Mouse (Mus musculus): Measurements from ENCODE around the gene Dppa5a. TPM values are rescaled to one million over a fixed set of nuclear protein-coding genes. Genes with fewer than 3 reads are reported as not detected.
"Not testable (repeated sequence)": the region's sequence is repeated elsewhere in the genome, so short reads cannot be mapped to it uniquely, and the experiment has no call there.

Gene Dppa5a
- not detected in 2 replicates for polyA plus RNA-seq (2014; fragmentation: Nextera tagmentation; extraction: Ambion mirVana)

DNA sequence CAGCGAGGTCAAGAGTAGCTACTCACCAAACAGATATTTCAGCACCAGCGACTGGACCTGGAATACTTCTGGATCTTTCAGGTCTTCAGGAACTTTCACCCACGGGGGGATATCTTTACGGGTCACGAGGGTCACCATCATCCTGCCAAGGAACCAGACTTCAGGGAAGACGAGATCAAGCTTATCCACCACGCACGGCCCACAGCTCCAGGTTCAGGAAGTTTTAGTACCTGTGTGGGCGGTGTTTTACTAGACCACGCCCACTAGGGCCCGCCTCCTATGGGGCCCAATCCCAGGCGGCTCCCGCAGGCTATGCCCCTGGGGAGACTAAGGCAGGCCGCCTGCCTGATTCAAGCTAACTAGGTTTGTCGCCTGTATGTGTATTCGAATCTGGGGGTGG lies at the start of gene Dppa5a:
TSS of gene Dppa5a (minus strand) at position 219 of the 400 bp plus-strand sequence.
- ATAC-seq (ENCODE audit: low FRiP score, low TSS enrichment); H3K36me3 ChIP-seq (ENCODE audit: control insufficient read depth, insufficient read depth, low read length); H3K4me3 ChIP-seq (ENCODE audit: low read length); H3K4me2 ChIP-seq (replicated peaks; ENCODE audit: low read depth, low read length); H3K9ac ChIP-seq (ENCODE audit: low read depth, low read length); H3K9me3 ChIP-seq (ENCODE audit: control insufficient read depth, low read length); H3K4me1 ChIP-seq (ENCODE audit: control insufficient read depth, insufficient read depth, low read length); H3K27me3 ChIP-seq (ENCODE audit: control insufficient read depth, insufficient read depth, low read length); H3K27ac ChIP-seq (ENCODE audit: low read depth, low read length): not testable (repeated sequence)
- WGBS: 90% methylated on average over 16 of the region's 16 CpGs

DNA sequence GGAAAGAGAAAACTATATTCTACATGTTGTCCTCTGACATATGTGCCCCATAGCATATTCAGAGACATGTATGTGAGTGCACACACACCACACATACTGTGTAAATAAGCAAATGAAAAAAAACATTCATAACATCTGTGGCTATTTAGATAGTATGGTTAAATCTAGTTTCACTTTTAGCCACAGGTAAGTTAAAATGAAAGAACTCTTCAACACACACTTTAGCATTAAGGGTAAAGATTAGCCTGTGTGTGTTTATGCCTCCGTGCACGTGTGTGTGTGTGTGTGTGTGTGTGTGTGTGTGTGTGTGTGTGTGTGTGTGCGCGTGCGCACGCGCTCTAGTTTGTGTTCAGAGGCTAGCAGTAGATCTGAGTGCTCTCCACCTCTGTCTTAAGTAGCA lies 33.6 kb upstream of the Dppa5a start:
- Histone ChIP-seq H3K27me3 (ENCODE audit: control insufficient read depth, insufficient read depth, low read length) (peaks cover 11% of the 10 kb centered on the region), H3K9ac (ENCODE audit: low read depth, low read length) (no peak overlapping the region), H3K4me3 (ENCODE audit: low read length) (no peak overlapping the region), H3K27ac (ENCODE audit: low read depth, low read length) (no peak overlapping the region), H3K36me3 (ENCODE audit: control insufficient read depth, insufficient read depth, low read length) (no peaks in the 10 kb centered on the region), H3K9me3 (ENCODE audit: control insufficient read depth, low read length) (no peaks in the 10 kb centered on the region), H3K4me1 (ENCODE audit: control insufficient read depth, insufficient read depth, low read length) (no peaks in the 10 kb centered on the region), H3K4me2 (replicated peaks; ENCODE audit: low read depth, low read length) (no peak overlapping the region)
- no peak for ATAC-seq (ENCODE audit: low FRiP score, low TSS enrichment)
- 91% methylated on average over 7 of the region's 7 CpGs for WGBS

DNA sequence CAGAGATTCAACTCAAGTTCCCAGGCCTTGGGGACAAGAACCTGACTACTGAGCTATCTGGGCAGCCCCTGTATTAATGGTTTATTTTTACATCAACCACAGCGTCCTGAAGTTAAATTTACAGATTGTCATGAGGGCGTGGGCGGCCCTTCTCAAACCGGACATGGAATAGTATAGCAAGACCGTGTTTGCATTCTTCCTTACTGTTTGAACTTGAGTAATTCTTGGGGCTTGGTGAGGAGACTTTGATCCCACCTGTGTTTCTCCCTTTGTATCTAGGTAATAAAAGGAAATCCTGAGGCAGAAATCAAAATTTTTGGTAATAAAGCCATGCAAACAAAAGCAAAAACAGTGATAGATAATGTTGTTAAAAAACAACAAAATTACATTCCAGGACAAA lies 32.6 kb upstream of the Dppa5a start:
- ATAC-seq (ENCODE audit: low FRiP score, low TSS enrichment): no peak
- Histone ChIP-seq H3K4me2 (replicated peaks; ENCODE audit: low read depth, low read length) (no peak overlapping the region), H3K9ac (ENCODE audit: low read depth, low read length) (no peak overlapping the region), H3K4me1 (ENCODE audit: control insufficient read depth, insufficient read depth, low read length) (no peaks in the 10 kb centered on the region), H3K36me3 (ENCODE audit: control insufficient read depth, insufficient read depth, low read length) (no peaks in the 10 kb centered on the region), H3K9me3 (ENCODE audit: control insufficient read depth, low read length) (no peaks in the 10 kb centered on the region), H3K27ac (ENCODE audit: low read depth, low read length) (no peak overlapping the region), H3K4me3 (ENCODE audit: low read length) (no peak overlapping the region), H3K27me3 (ENCODE audit: control insufficient read depth, insufficient read depth, low read length) (peaks cover 21% of the 10 kb centered on the region)
- 73% methylated on average over 5 of the region's 5 CpGs for WGBS

DNA sequence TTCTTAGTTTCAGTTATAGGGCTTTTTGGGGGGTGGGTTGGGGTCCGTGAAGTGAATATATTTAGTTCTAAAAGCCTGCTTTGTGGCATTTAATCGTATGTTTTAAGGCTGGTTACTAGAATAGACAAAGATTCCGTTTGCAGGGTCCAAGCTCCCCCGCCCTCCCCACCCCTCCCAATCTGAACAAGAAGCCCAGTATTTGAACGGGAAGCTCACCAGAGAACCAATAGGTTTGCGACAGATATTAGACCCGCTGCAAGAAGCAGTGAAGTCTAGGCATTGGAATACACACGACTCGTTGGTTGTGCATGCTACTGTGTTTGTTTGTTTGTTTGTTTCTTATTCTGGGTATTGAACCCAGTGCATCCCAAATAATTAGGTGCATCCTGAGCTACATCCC lies 28.5 kb upstream of the Dppa5a start:
- Histone ChIP-seq H3K9ac (ENCODE audit: low read depth, low read length) (no peak overlapping the region), H3K27me3 (ENCODE audit: control insufficient read depth, insufficient read depth, low read length) (peaks cover 43% of the 10 kb centered on the region), H3K9me3 (ENCODE audit: control insufficient read depth, low read length) (no peaks in the 10 kb centered on the region), H3K4me1 (ENCODE audit: control insufficient read depth, insufficient read depth, low read length) (no peaks in the 10 kb centered on the region), H3K4me2 (replicated peaks; ENCODE audit: low read depth, low read length) (peak overlapping the region; percentile 60; the same call in 1 of the 2 replicates), H3K4me3 (ENCODE audit: low read length) (peak overlapping the region; percentile 43), H3K27ac (ENCODE audit: low read depth, low read length) (no peak overlapping the region), H3K36me3 (ENCODE audit: control insufficient read depth, insufficient read depth, low read length) (no peaks in the 10 kb centered on the region)
- no peak for ATAC-seq (ENCODE audit: low FRiP score, low TSS enrichment)
- 53% methylated on average over 9 of the region's 9 CpGs for WGBS

DNA sequence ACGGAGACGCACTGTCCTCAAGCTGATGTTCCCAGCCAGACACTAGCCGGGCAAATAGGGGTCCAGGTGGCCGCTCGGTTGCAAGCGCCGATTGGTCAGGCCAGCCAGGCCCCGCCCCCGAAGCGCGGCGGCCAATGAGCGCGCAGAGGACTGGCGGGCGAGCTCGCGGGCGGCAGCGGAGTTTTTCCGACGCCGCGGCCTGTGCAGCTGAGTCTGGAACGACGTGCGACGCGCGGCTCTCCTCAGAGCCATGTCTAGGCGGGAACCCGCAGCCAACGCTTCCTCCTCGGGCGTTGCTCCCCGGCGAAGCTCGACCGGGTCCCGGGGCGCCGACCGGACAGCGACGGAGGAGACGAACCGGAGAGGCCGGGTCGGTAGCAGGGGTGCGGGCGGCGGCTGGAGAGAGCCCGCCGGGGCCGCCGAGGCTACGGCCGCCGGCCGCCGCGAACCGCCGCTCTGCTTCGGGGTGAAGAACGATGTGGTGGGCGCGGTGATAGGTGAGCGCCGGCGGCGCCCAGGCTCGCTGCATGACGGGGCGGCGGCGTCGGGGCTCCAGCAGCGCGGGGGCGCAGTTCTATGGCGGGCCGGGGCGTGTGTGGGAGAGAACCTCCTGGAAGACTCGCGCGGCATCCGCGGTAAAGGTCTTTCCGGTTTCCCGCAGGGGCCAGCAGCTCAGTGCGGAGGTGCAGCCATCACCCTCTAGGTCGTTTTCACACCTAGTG lies 27.8 kb upstream of the Dppa5a start, which contains the start of gene Ddx43:
TSS of gene Ddx43 (plus strand) at position 148 of the 722 bp plus-strand sequence.
- peak within 1 kb of the TSS; percentile 60 for H3K4me2 ChIP-seq (replicated peaks; ENCODE audit: low read depth, low read length)
- peak within 1 kb of the TSS; percentile 28 for H3K9ac ChIP-seq (ENCODE audit: low read depth, low read length)
- no peaks in the 10 kb centered on the region for H3K4me1 ChIP-seq (ENCODE audit: control insufficient read depth, insufficient read depth, low read length)
- H3K27ac ChIP-seq (ENCODE audit: low read depth, low read length): no peak within 1 kb of the TSS
- H3K4me3 ChIP-seq (ENCODE audit: low read length): peak within 1 kb of the TSS; percentile 43
- WGBS: 4% methylated on average over 79 of the region's 93 CpGs
- ATAC-seq (ENCODE audit: low FRiP score, low TSS enrichment): peak; percentile 98
- H3K36me3 ChIP-seq (ENCODE audit: control insufficient read depth, insufficient read depth, low read length): no peaks in the 10 kb centered on the region
- H3K9me3 ChIP-seq (ENCODE audit: control insufficient read depth, low read length): no peaks in the 10 kb centered on the region
- peaks cover 43% of the 10 kb centered on the region for H3K27me3 ChIP-seq (ENCODE audit: control insufficient read depth, insufficient read depth, low read length)

DNA sequence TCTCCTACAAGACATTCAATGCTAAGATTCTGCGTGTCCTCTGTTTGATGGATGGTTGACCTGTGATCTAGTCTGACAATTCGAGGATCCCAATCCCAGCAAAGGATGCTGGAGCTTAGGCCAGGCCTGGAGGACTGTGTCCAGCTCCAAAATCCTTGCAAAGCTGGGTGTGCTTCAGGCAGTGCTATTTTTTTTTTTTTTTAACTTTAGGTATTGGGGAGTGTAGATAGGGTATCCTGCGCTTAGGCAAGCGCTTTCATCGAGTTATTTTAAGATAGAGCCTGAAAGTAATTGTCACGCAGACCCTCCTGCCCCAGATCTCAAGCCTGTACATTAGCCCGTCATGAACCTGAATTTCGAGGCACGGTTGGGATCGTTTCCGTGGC lies 27.3 kb upstream of the Dppa5a start:
- H3K27me3 ChIP-seq (ENCODE audit: control insufficient read depth, insufficient read depth, low read length): peaks cover 43% of the 10 kb centered on the region
- H3K4me3 ChIP-seq (ENCODE audit: low read length): peak overlapping the region; percentile 43
- no peak overlapping the region for H3K27ac ChIP-seq (ENCODE audit: low read depth, low read length)
- H3K4me1 ChIP-seq (ENCODE audit: control insufficient read depth, insufficient read depth, low read length): no peaks in the 10 kb centered on the region
- no peak overlapping the region for H3K9ac ChIP-seq (ENCODE audit: low read depth, low read length)
- no peaks in the 10 kb centered on the region for H3K9me3 ChIP-seq (ENCODE audit: control insufficient read depth, low read length)
- H3K36me3 ChIP-seq (ENCODE audit: control insufficient read depth, insufficient read depth, low read length): no peaks in the 10 kb centered on the region
- 39% methylated on average over 11 of the region's 11 CpGs for WGBS
- H3K4me2 ChIP-seq (replicated peaks; ENCODE audit: low read depth, low read length): peak overlapping the region; percentile 60; the same call in 1 of the 2 replicates
- no peak; the same call in 1 of the 2 replicates for ATAC-seq (ENCODE audit: low FRiP score, low TSS enrichment)

DNA sequence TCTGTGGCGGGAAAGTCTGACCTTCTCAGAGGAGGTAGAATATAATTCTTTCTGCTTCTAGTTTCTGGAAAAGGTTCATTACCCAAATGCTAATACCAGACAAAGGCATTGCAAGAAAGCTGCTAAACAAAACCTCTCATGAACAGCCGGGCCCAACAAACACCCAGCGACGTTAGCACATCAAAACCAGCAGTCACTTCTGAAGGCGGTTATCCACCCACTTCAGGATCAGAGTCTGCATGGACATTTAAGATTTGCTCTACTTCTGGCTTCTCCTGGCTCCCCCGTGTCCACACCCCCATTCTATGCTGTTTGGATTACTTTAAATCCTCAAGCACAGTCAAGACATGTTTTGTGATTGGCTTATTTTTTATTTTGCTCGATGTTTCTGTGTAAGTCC lies 26.6 kb upstream of the Dppa5a start:
- H3K4me2 ChIP-seq (replicated peaks; ENCODE audit: low read depth, low read length): no peak overlapping the region
- no peak for ATAC-seq (ENCODE audit: low FRiP score, low TSS enrichment)
- no peaks in the 10 kb centered on the region for H3K9me3 ChIP-seq (ENCODE audit: control insufficient read depth, low read length)
- H3K36me3 ChIP-seq (ENCODE audit: control insufficient read depth, insufficient read depth, low read length): no peaks in the 10 kb centered on the region
- H3K27me3 ChIP-seq (ENCODE audit: control insufficient read depth, insufficient read depth, low read length): peaks cover 43% of the 10 kb centered on the region
- 60% methylated on average over 7 of the region's 7 CpGs for WGBS
- H3K27ac ChIP-seq (ENCODE audit: low read depth, low read length): no peak overlapping the region
- no peaks in the 10 kb centered on the region for H3K4me1 ChIP-seq (ENCODE audit: control insufficient read depth, insufficient read depth, low read length)
- H3K9ac ChIP-seq (ENCODE audit: low read depth, low read length): no peak overlapping the region
- H3K4me3 ChIP-seq (ENCODE audit: low read length): no peak overlapping the region

DNA sequence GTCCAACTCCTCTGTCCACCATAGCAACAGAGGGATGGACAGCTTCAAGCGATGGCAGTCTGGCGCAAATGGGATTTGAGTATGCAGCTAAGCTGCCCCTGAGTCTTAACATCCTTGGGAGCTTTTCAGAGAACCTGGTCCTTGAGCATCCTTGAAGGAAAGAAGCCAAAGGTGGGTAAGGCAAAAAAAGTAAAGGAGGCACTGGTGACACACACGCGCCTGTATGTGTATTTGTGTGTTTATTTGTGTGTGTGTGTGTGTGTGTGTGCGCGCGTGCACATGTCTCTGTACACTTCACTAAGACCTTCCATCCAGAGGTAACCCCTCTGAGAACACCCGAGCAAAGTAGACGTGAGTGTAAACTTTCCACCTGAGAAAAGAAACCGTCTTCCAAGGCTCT lies 25.8 kb upstream of the Dppa5a start:
- H3K9me3 ChIP-seq (ENCODE audit: control insufficient read depth, low read length): no peaks in the 10 kb centered on the region
- H3K4me3 ChIP-seq (ENCODE audit: low read length): no peak overlapping the region
- no peak overlapping the region for H3K4me2 ChIP-seq (replicated peaks; ENCODE audit: low read depth, low read length)
- no peak overlapping the region for H3K27ac ChIP-seq (ENCODE audit: low read depth, low read length)
- no peak overlapping the region for H3K9ac ChIP-seq (ENCODE audit: low read depth, low read length)
- 87% methylated on average over 10 of the region's 10 CpGs for WGBS
- H3K4me1 ChIP-seq (ENCODE audit: control insufficient read depth, insufficient read depth, low read length): no peaks in the 10 kb centered on the region
- H3K27me3 ChIP-seq (ENCODE audit: control insufficient read depth, insufficient read depth, low read length): peaks cover 43% of the 10 kb centered on the region
- ATAC-seq (ENCODE audit: low FRiP score, low TSS enrichment): no peak
- H3K36me3 ChIP-seq (ENCODE audit: control insufficient read depth, insufficient read depth, low read length): no peaks in the 10 kb centered on the region

DNA sequence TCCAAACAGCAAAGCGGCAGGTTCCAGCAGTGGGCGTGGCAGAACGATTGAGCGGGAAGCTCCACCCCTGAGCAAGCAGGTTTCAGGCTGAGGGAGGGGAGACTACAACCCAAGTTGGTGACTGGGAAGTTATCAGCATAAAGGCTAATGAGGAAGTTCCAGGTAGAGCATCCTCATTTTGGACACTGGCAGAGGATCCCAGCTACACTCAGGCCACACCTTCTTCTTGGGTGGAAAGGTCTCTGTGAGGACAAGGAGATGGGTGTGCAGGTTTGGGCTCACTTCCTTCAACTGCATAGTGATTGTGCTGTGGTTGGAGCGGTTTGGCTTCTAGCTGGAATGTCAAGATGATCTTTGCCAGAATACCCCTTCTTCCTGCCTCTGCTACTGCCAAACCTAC lies 22.0 kb upstream of the Dppa5a start:
- Histone ChIP-seq H3K27me3 (ENCODE audit: control insufficient read depth, insufficient read depth, low read length) (peaks cover 16% of the 10 kb centered on the region), H3K4me1 (ENCODE audit: control insufficient read depth, insufficient read depth, low read length) (no peaks in the 10 kb centered on the region), H3K9ac (ENCODE audit: low read depth, low read length) (no peak overlapping the region), H3K27ac (ENCODE audit: low read depth, low read length) (no peak overlapping the region), H3K36me3 (ENCODE audit: control insufficient read depth, insufficient read depth, low read length) (no peaks in the 10 kb centered on the region), H3K4me3 (ENCODE audit: low read length) (no peak overlapping the region), H3K9me3 (ENCODE audit: control insufficient read depth, low read length) (no peaks in the 10 kb centered on the region), H3K4me2 (replicated peaks; ENCODE audit: low read depth, low read length) (no peak overlapping the region)
- 42% methylated on average over 5 of the region's 5 CpGs for WGBS
- ATAC-seq (ENCODE audit: low FRiP score, low TSS enrichment): no peak
